Mouse (Mus musculus): ENCODE data around the gene Slc22a4.

- TF ChIP-seq CTCF (IDR thresholded peaks at IDR 0.05; ENCODE audit: insufficient read depth, low read length) (no peak), POLR2A (IDR thresholded peaks at IDR 0.05; ENCODE audit: borderline replicate concordance, extremely low read depth, low read depth, low read length) (no peak)
These were observed 39.8 kb downstream of the Slc22a4 start for GRCm38 (mm10) chr11:53988081-53988480.
